Mouse (Mus musculus) gastrocnemius, postnatal 25 days (tissue): ENCODE data around the gene Fam114a1. TPM values are rescaled to one million over a fixed set of nuclear protein-coding genes. Genes with fewer than 3 reads are reported as not detected.

Experiments
- DNase-seq: peaks from one replicate; pipeline ENCODE4 v3.0.0; 2022
- microRNA-seq, 2 experiments: library from miRNA; unstranded; fragments of <30 nt; microRNA quantifications; one replicate each; pipeline ENCODE4 v1.2.0; 2021; ENCODE audit warnings: borderline replicate concordance in 2 of 2
- total RNA-seq, 2 experiments: library from RNA; stranded (reverse); gene quantifications; 1 replicate in 1 of 2; 2 replicates in 1 of 2; pipeline ENCODE4 v1.2.3; 2021

Gene Fam114a1
- total RNA-seq, 2 experiments from 2014 or later = 15.8 to 16.2 TPM

GRCm38 (mm10) chr5:65057596-65057995, 87.7 kb downstream of the Fam114a1 start:
- no peak for DNase-seq

GRCm38 (mm10) chr5:65059806-65060205, 89.9 kb downstream of the Fam114a1 start:
- no peak for DNase-seq

- no peak for DNase-seq
Observed at GRCm38 (mm10) chr5:65062236-65062635, 92.4 kb downstream of the Fam114a1 start.

GRCm38 (mm10) chr5:65063266-65063665, 93.4 kb downstream of the Fam114a1 start:
- no peak for DNase-seq

- DNase-seq = no peak
Observed at GRCm38 (mm10) chr5:65068166-65068565, 98.3 kb downstream of the Fam114a1 start.

- no peak for DNase-seq
Observed at GRCm38 (mm10) chr5:65069872-65070271, 100.0 kb downstream of the Fam114a1 start.

GRCm38 (mm10) chr5:65071689-65072118, 101.8 kb downstream of the Fam114a1 start:
- no peak for DNase-seq

GRCm38 (mm10) chr5:65073247-65073646, 103.4 kb downstream of the Fam114a1 start:
- DNase-seq = no peak

- no peak for DNase-seq
Observed at GRCm38 (mm10) chr5:65074693-65075092, 104.8 kb downstream of the Fam114a1 start.

- DNase-seq = no peak
Observed at GRCm38 (mm10) chr5:65076087-65076486, 106.2 kb downstream of the Fam114a1 start.

GRCm38 (mm10) chr5:65076748-65077147, 106.9 kb downstream of the Fam114a1 start:
- no peak for DNase-seq

- DNase-seq = no peak
Observed at GRCm38 (mm10) chr5:65078081-65078480, 108.2 kb downstream of the Fam114a1 start.

GRCm38 (mm10) chr5:65079881-65080280, 110.0 kb downstream of the Fam114a1 start:
- no peak for DNase-seq

- DNase-seq = no peak
Observed at GRCm38 (mm10) chr5:65081836-65082235, 112.0 kb downstream of the Fam114a1 start.

- peak; percentile 80 for DNase-seq
Observed at GRCm38 (mm10) chr5:65086522-65086921, 116.7 kb downstream of the Fam114a1 start.

GRCm38 (mm10) chr5:65089707-65090106, 119.8 kb downstream of the Fam114a1 start:
- DNase-seq = no peak

GRCm38 (mm10) chr5:65091184-65091858, 121.5 kb downstream of the Fam114a1 start:
- DNase-seq = no peak

Small RNAs within 50 kb of the gene (microRNA-seq; reads per million reads assigned to microRNA genes)
- 189 to 255 reads per million in 2 experiments for gene Mir574

Other genes starting within 250 kb of the Fam114a1 start
- 10 to 100 TPM; 12.6 to 17.5 TPM for gene Klf3, start 166.7 kb upstream of the Fam114a1 start, total RNA-seq
- gene Tlr1, start 36.5 kb upstream of the Fam114a1 start, total RNA-seq = under 1 TPM; 0.13 to 0.33 TPM
- 1 to 10 TPM in 1 of 2 experiments, under 1 TPM in 1; 0.92 to 1.2 TPM for gene Tlr6, start 10.0 kb upstream of the Fam114a1 start, total RNA-seq
- not detected for gene Tmem156, start 122.1 kb downstream of the Fam114a1 start, total RNA-seq
- 1 to 10 TPM; 6.5 to 6.8 TPM for gene Klhl5, start 137.5 kb downstream of the Fam114a1 start, total RNA-seq
- 1 to 10 TPM; 1.9 to 2.0 TPM for gene Wdr19, start 229.6 kb downstream of the Fam114a1 start, total RNA-seq